Mouse (Mus musculus): ENCODE data around the gene Mxra8. TPM values are rescaled to one million over a fixed set of nuclear protein-coding genes. Genes with fewer than 3 reads are reported as not detected.

The Mxra8 gene
- polyA plus RNA-seq, 1 experiment from 2014 or later = 28.8 TPM

Small RNA genes lying within 50 kb of the gene (microRNA-seq; reads per million reads assigned to microRNA genes)
- not detected for gene Gm27743 (ENCODE audit: insufficient number of aligned reads)

Other genes starting within 250 kb of the Mxra8 start
- 16.0 and 16.5 TPM in 2 replicates for gene Slc35e2, start 238.3 kb upstream of the Mxra8 start, polyA plus RNA-seq (2014; fragmentation: Nextera tagmentation; extraction: Ambion mirVana)
- gene Cdk11b, start 214.8 kb upstream of the Mxra8 start, polyA plus RNA-seq (2014; fragmentation: Nextera tagmentation; extraction: Ambion mirVana) = 83.8 and 84.0 TPM in 2 replicates
- not detected in 2 replicates for gene Gm10563, start 194.3 kb upstream of the Mxra8 start, polyA plus RNA-seq (2014; fragmentation: Nextera tagmentation; extraction: Ambion mirVana)
- gene Mmp23, start 186.3 kb upstream of the Mxra8 start, polyA plus RNA-seq (2014; fragmentation: Nextera tagmentation; extraction: Ambion mirVana) = 2.5 and 2.7 TPM in 2 replicates
- 21.2 and 22.3 TPM in 2 replicates for gene Mib2, start 170.5 kb upstream of the Mxra8 start, polyA plus RNA-seq (2014; fragmentation: Nextera tagmentation; extraction: Ambion mirVana)
- 2.3 and 2.9 TPM in 2 replicates for gene Fndc10, start 145.3 kb upstream of the Mxra8 start, polyA plus RNA-seq (2014; fragmentation: Nextera tagmentation; extraction: Ambion mirVana)
- gene Ssu72, start 134.9 kb upstream of the Mxra8 start, polyA plus RNA-seq (2014; fragmentation: Nextera tagmentation; extraction: Ambion mirVana) = 138 and 144 TPM in 2 replicates
- 0.76 and 1.2 TPM in 2 replicates for gene Tmem240, start 104.9 kb upstream of the Mxra8 start, polyA plus RNA-seq (2014; fragmentation: Nextera tagmentation; extraction: Ambion mirVana)
- gene Atad3a, start 78.6 kb upstream of the Mxra8 start, polyA plus RNA-seq (2014; fragmentation: Nextera tagmentation; extraction: Ambion mirVana) = 104 and 115 TPM in 2 replicates
- gene Vwa1, start 65.0 kb upstream of the Mxra8 start, polyA plus RNA-seq (2014; fragmentation: Nextera tagmentation; extraction: Ambion mirVana) = 10.0 and 10.6 TPM in 2 replicates
- 0.15 and 0.43 TPM in 2 replicates for gene Tmem88b, start 53.8 kb upstream of the Mxra8 start, polyA plus RNA-seq (2014; fragmentation: Nextera tagmentation; extraction: Ambion mirVana)
- not detected in 2 replicates for gene Ankrd65, start 49.2 kb upstream of the Mxra8 start, polyA plus RNA-seq (2014; fragmentation: Nextera tagmentation; extraction: Ambion mirVana)
- 203 and 223 TPM in 2 replicates for gene Mrpl20, start 36.8 kb upstream of the Mxra8 start, polyA plus RNA-seq (2014; fragmentation: Nextera tagmentation; extraction: Ambion mirVana)
- 162 and 186 TPM in 2 replicates for gene Ccnl2, start 27.2 kb upstream of the Mxra8 start, polyA plus RNA-seq (2014; fragmentation: Nextera tagmentation; extraction: Ambion mirVana)
- gene Aurkaip1, start 8.4 kb upstream of the Mxra8 start, polyA plus RNA-seq (2014; fragmentation: Nextera tagmentation; extraction: Ambion mirVana) = 132 and 141 TPM in 2 replicates
- 17.9 and 18.0 TPM in 2 replicates for gene Dvl1, start 7.7 kb downstream of the Mxra8 start, polyA plus RNA-seq (2014; fragmentation: Nextera tagmentation; extraction: Ambion mirVana)
- 0.45 and 0.60 TPM in 2 replicates for gene Tas1r3, start 23.7 kb downstream of the Mxra8 start, polyA plus RNA-seq (2014; fragmentation: Nextera tagmentation; extraction: Ambion mirVana)
- gene Cptp, start 29.8 kb downstream of the Mxra8 start, polyA plus RNA-seq (2014; fragmentation: Nextera tagmentation; extraction: Ambion mirVana) = 22.3 and 27.0 TPM in 2 replicates
- 108 and 117 TPM in 2 replicates for gene Ints11, start 29.9 kb downstream of the Mxra8 start, polyA plus RNA-seq (2014; fragmentation: Nextera tagmentation; extraction: Ambion mirVana)
- 53.4 and 53.7 TPM in 2 replicates for gene Pusl1, start 52.1 kb downstream of the Mxra8 start, polyA plus RNA-seq (2014; fragmentation: Nextera tagmentation; extraction: Ambion mirVana)
- gene Acap3, start 52.1 kb downstream of the Mxra8 start, polyA plus RNA-seq (2014; fragmentation: Nextera tagmentation; extraction: Ambion mirVana) = 34.6 and 34.8 TPM in 2 replicates
- gene Ube2j2, start 104.2 kb downstream of the Mxra8 start, polyA plus RNA-seq (2014; fragmentation: Nextera tagmentation; extraction: Ambion mirVana) = 159 and 165 TPM in 2 replicates
- 17.6 and 21.1 TPM in 2 replicates for gene C1qtnf12, start 122.6 kb downstream of the Mxra8 start, polyA plus RNA-seq (2014; fragmentation: Nextera tagmentation; extraction: Ambion mirVana)
- 16.3 and 20.4 TPM in 2 replicates for gene B3galt6, start 153.0 kb downstream of the Mxra8 start, polyA plus RNA-seq (2014; fragmentation: Nextera tagmentation; extraction: Ambion mirVana)
- 117 and 121 TPM in 2 replicates for gene Sdf4, start 153.2 kb downstream of the Mxra8 start, polyA plus RNA-seq (2014; fragmentation: Nextera tagmentation; extraction: Ambion mirVana)
- gene Tnfrsf4, start 174.2 kb downstream of the Mxra8 start, polyA plus RNA-seq (2014; fragmentation: Nextera tagmentation; extraction: Ambion mirVana) = 0.53 and 0.75 TPM in 2 replicates
- gene Tnfrsf18, start 186.5 kb downstream of the Mxra8 start, polyA plus RNA-seq (2014; fragmentation: Nextera tagmentation; extraction: Ambion mirVana) = 1.1 and 1.9 TPM in 2 replicates
- 0.23 and 0.33 TPM in 2 replicates for gene Ttll10, start 219.7 kb downstream of the Mxra8 start, polyA plus RNA-seq (2014; fragmentation: Nextera tagmentation; extraction: Ambion mirVana)